Mouse (Mus musculus): ENCODE data around the gene Ttc21a. TPM values are rescaled to one million over a fixed set of nuclear protein-coding genes. Genes with fewer than 3 reads are reported as not detected.
"Not testable (repeated sequence)": the region's sequence is repeated elsewhere in the genome, so short reads cannot be mapped to it uniquely, and the experiment has no call there.

The Ttc21a gene
- total RNA-seq, 2 experiments from 2014 or later = 0.49 to 0.92 TPM

DNA sequence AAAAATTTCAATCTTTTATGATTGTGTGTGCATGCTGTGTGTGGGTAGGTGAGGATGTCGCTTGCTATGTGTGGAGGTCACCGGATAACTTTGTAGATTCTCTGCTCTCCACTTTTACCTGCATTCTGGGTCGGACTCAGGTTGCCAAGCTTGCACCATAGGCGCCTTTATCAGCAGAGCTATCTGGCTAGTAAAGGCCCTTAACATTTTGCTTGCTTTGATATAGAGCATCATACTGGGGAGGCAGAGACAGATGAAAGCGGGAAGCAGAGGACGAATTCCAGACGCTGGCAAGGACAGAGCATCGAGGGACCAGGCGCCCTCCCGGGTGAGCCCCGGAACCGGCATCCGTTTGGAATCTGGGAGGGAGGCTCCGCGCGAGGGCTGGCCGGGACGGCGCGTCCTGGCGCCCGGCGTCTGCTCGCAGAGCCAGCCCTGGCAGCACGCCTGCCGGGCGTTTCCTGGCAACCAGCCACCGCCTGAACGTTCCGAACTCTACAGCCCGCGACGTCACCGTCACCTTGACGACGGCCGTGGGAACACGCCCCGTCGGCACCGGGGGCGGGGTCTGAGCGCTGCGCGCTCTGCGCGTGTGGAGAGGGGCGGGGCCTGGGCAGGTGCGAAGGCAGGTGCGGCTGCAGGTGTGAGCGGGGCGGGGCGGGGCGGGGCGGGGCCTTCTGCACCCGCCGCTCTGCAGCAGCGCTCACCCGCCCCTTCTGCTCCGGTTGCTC lies 73.5 kb downstream of the Ttc21a start:
- Histone ChIP-seq H3K27ac (peak overlapping the region; percentile 98), H3K4me3 (peak overlapping the region; percentile 61)
- no peak for TF ChIP-seq CTCF (conservative IDR thresholded peaks at IDR 0.05)
- peak; percentile 96 to 99 for DNase-seq (ENCODE audit: low spot score in 2 of 2)

DNA sequence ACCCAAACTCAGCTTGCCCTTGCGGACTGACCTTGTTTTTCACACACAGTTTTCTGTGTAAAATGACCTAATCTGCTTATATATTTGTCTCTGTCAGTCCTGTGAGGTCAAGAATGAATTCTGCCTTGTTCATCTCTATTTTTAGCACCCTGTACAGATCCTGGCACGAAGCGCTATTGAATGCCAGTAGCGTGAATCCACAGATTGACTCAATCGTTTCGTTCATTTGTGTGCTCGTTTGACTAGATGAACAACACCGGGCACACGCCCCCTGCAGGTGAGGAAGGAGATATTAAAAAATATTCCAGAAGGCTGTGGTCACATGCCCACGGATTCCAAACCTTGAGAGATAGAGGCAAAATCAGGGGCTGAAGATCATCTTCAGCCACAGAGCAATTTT lies 74.1 kb downstream of the Ttc21a start:
- peak; percentile 75 to 85 for DNase-seq (ENCODE audit: low spot score in 2 of 2)
- H3K27ac ChIP-seq = peak overlapping the region; percentile 98
- H3K4me3 ChIP-seq = peak overlapping the region; percentile 61
- TF ChIP-seq CTCF (conservative IDR thresholded peaks at IDR 0.05) = peak; percentile 86

DNA sequence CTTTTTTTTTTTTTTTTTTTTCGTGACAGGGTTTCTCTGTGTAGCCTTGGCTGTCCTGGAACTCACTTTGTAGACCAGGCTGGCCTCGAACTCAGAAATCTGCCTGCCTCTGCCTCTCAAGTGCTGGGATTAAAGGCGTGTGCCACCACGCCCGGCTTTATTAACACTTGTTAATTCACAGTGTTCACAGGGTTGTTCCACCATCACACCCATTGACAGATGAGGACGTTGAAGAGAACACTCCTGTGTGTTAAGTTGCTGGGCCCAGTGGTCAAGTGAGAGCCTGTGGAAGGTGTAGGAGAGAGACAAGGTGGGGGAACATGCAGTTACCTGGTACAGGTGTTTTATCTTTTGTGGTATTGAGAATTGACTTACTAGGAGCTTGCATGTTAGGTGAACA lies 74.8 kb downstream of the Ttc21a start:
- H3K4me3 ChIP-seq; DNase-seq (ENCODE audit: low spot score in 2 of 2): not testable (repeated sequence)
- H3K27ac ChIP-seq = peak overlapping the region; percentile 98; the same call in 1 of the 2 replicates

- no peak for TF ChIP-seq CTCF (conservative IDR thresholded peaks at IDR 0.05)
- no peak overlapping the region for H3K4me3 ChIP-seq
- DNase-seq (ENCODE audit: low spot score in 2 of 2) = no peak
- peak overlapping the region; percentile 98; the same call in 1 of the 2 replicates for H3K27ac ChIP-seq
These were observed 75.4 kb downstream of the Ttc21a start for GRCm38 (mm10) chr9:120012781-120013180.

GRCm38 (mm10) chr9:120013251-120013820 lies 75.9 kb downstream of the Ttc21a start:
- no peak overlapping the region for H3K27ac ChIP-seq
- no peak overlapping the region for H3K4me3 ChIP-seq
- DNase-seq (ENCODE audit: low spot score in 2 of 2) = no peak
- TF ChIP-seq CTCF (conservative IDR thresholded peaks at IDR 0.05) = no peak

DNA sequence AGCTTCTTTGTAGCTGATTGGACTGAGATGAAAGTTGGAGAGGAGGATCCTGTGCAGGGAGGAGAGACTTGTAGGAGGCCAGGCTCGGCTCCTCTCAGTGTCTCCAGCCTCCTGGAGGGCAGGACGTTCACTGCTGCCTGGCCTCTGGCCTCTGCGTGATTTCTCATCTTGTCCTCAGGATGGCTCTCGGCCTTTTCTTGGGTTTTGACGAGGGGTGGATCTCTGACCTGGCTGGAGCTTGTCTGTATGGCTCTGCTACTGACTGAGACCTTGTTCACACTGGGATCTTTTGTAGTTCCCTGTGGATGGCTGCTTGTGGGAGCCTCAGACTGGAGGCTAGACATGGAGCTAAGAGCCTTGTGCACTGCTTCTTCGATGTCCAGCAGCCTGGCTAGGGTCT lies 77.4 kb downstream of the Ttc21a start:
- Histone ChIP-seq H3K27ac (no peak overlapping the region), H3K4me3 (no peak overlapping the region)
- TF ChIP-seq CTCF (conservative IDR thresholded peaks at IDR 0.05) = no peak
- no peak for DNase-seq (ENCODE audit: low spot score in 2 of 2)

DNA sequence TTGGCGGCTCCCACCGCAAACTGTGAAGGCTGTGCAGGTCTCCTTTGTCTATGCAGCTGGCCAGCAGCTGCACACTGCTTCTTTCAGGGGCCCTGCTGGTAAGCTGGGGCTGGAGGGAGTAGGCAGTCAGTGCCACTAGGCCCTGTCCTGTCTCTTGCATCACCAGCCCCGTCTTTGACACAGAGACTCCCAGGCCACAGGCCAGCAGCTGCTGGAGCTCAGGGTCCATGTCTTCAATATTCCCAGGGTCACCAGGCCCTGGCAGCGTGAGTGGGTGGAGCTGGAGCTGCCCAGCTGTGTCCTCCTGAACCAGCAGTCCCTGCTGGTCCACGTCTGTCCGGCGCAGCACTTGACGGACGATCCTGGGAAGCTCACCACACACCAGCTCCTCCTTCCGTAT lies 79.5 kb downstream of the Ttc21a start:
- no peak for TF ChIP-seq CTCF (conservative IDR thresholded peaks at IDR 0.05)
- H3K4me3 ChIP-seq = no peak overlapping the region
- H3K27ac ChIP-seq = no peak overlapping the region
- no peak for DNase-seq (ENCODE audit: low spot score in 2 of 2)

Other genes starting within 250 kb of the Ttc21a start
- gene Scn10a, start 218.3 kb upstream of the Ttc21a start, total RNA-seq (2021) = not detected
- not detected for gene Scn11a, start 112.2 kb upstream of the Ttc21a start, total RNA-seq (2021)
- 10 to 100 TPM; 76.5 to 84.9 TPM for gene Wdr48, start 42.7 kb upstream of the Ttc21a start, total RNA-seq (2021)
- 10 to 100 TPM; 33.1 to 40.8 TPM for gene Gorasp1, start within 50 bp of the Ttc21a start, total RNA-seq (2021)
- gene Csrnp1, start 47.1 kb downstream of the Ttc21a start, total RNA-seq (2021) = 10 to 100 TPM; 13.7 TPM
- under 1 TPM; 0.10 to 0.23 TPM for gene Xirp1, start 86.0 kb downstream of the Ttc21a start, total RNA-seq (2021)
- gene Cx3cr1, start 132.3 kb downstream of the Ttc21a start, total RNA-seq (2021) = 10 to 100 TPM; 30.8 to 31.7 TPM
- gene Ccr8, start 154.5 kb downstream of the Ttc21a start, total RNA-seq (2021) = not detected
- gene Slc25a38, start 172.8 kb downstream of the Ttc21a start, total RNA-seq (2021) = 10 to 100 TPM; 26.1 to 26.4 TPM
- 100 to 1,000 TPM; 440 to 441 TPM for gene Rpsa, start 190.1 kb downstream of the Ttc21a start, total RNA-seq (2021)
- gene Mobp, start 212.1 kb downstream of the Ttc21a start, total RNA-seq (2021) = 100 to 1,000 TPM; 305 to 312 TPM

All from layer of hippocampus, adult 2 months (tissue).